Comparison of ENCODE assay signal across 22 mouse cellular contexts in genomic region chr12:11041821-11042220, GRCm38 (mm10).
DNase-seq lines count a peak whose midpoint lies in the region; TF ChIP-seq lines count a peak whose summit lies in the region.
"Had no signal": no experiment of that assay in that cellular context is flagged by ENCODE, and none has a peak within 500 bp of the region (broad histone marks: within the 10 kb centered on the region; RNA-seq: fewer than 3 reads in every experiment).

No protein-coding gene starts in this region.

- no peaks in the 10 kb centered on the region for H3K9me3 ChIP-seq in ES-E14 (ENCODE audit: control insufficient read depth, insufficient read depth, low read depth, low read length)
- H3K9me3 ChIP-seq: embryonic facial prominence, embryonic 13.5 days; embryonic facial prominence, embryonic 15.5 days; forebrain, embryonic 10.5 days; forebrain, embryonic 12.5 days had no signal

- peak; percentile 37 for DNase-seq in heart, adult 11 months
- no peak for DNase-seq in heart, adult 18-20 months
- DNase-seq in ES-E14 (ENCODE audit: low read depth, low spot score) (peak; percentile 35), ZHBTc4 (ENCODE audit: low read depth, low spot score) (peak; percentile 61)
- no peak for DNase-seq in urinary bladder, postnatal 10 days (ENCODE audit: low spot score)
- no peak for DNase-seq in neural tube, embryonic 10.5 days (ENCODE audit: extremely low spot score, low spot score)
- DNase-seq: adrenal gland, adult 2 months; adrenal gland, postnatal 10 days; adrenal gland, postnatal 25 days; B cell, adult 2 months; cerebellum, adult 11 months; cerebellum, adult 18-20 months; cerebellum, adult 8-10 months; cerebellum, adult 9-11 months; cerebellum, postnatal 14 days; cerebellum, postnatal 36 days; embryo, embryonic 11 days had no signal

- no peak overlapping the region for H3K9ac ChIP-seq in ES-E14 (ENCODE audit: insufficient read depth, low read depth, low read length, poor library complexity, severe bottlenecking)
- H3K9ac ChIP-seq: embryonic facial prominence, embryonic 13.5 days; embryonic facial prominence, embryonic 15.5 days; forebrain, embryonic 12.5 days had no signal

- H3K4me1 ChIP-seq in ES-E14 (ENCODE audit: control insufficient read depth in 2 of 2, insufficient read depth in 2 of 2, low read length in 2 of 2, poor library complexity in 1 of 2) = peaks cover 0 to 6% of the 10 kb centered on the region in 2 experiments; a peak in 1 of 4 replicates
- H3K4me1 ChIP-seq: embryonic facial prominence, embryonic 13.5 days; embryonic facial prominence, embryonic 15.5 days; forebrain, embryonic 10.5 days; forebrain, embryonic 12.5 days had no signal

- H3K27ac ChIP-seq in ES-E14 (ENCODE audit: insufficient read depth, low read depth, low read length, poor library complexity, severe bottlenecking) = no peak overlapping the region
- H3K27ac ChIP-seq: embryonic facial prominence, embryonic 13.5 days; embryonic facial prominence, embryonic 15.5 days; forebrain, embryonic 10.5 days; forebrain, embryonic 12.5 days had no signal

- in situ Hi-C loops in ES-E14 (cut with MboI; ENCODE audit: low sequenced_read_pairs in 2 of 2, unreplicated experiment in 2 of 2) = no loop called here

- H3K4me3 ChIP-seq in ES-E14 (ENCODE audit: insufficient read depth in 1 of 2, low read depth in 1 of 2, low read length in 2 of 2, poor library complexity in 1 of 2, severe bottlenecking in 1 of 2) = no peak overlapping the region
- H3K4me3 ChIP-seq: embryonic facial prominence, embryonic 13.5 days; embryonic facial prominence, embryonic 15.5 days; erythroblast, embryonic 14.5 days; forebrain, embryonic 10.5 days; forebrain, embryonic 12.5 days had no signal

- H3K36me3 ChIP-seq in ES-E14 (ENCODE audit: control insufficient read depth, insufficient read depth, low read length, poor library complexity, severe bottlenecking) = no peaks in the 10 kb centered on the region
- H3K36me3 ChIP-seq: embryonic facial prominence, embryonic 13.5 days; embryonic facial prominence, embryonic 15.5 days; forebrain, embryonic 10.5 days; forebrain, embryonic 12.5 days had no signal

TF ChIP-seq in ES-E14, 5 proteins besides CTCF, POLR2A, EP300 and RAD21:
- no peak for TF ChIP-seq ZC3H11A (IDR thresholded peaks at IDR 0.05; ENCODE audit: borderline replicate concordance, low read depth, low read length)
- TF ChIP-seq HCFC1 (IDR thresholded peaks at IDR 0.05; ENCODE audit: borderline replicate concordance, insufficient read depth, low read length) = no peak
- no peak for TF ChIP-seq CHD2 (IDR thresholded peaks at IDR 0.05; ENCODE audit: low read depth, low read length)
- no peak for TF ChIP-seq ZNF384 (IDR thresholded peaks at IDR 0.05; ENCODE audit: low read depth, low read length)

Comparison
In these comparisons a context has a peak if more than half of its experiments do, and no peak if none do; other contexts are left out.
1. DNase-seq: peak in heart, adult 11 months (single experiment), ES-E14 (single experiment) and ZHBTc4 (single experiment); none in heart, adult 18-20 months (0 of 2), urinary bladder, postnatal 10 days (single experiment) and neural tube, embryonic 10.5 days (single experiment).